Mouse (Mus musculus) midbrain, embryonic 16.5 days (tissue): ENCODE data around the gene Tspan5. TPM values are rescaled to one million over a fixed set of nuclear protein-coding genes. Genes with fewer than 3 reads are reported as not detected.

Source experiments
- ATAC-seq: fragments of 200-750 bp; cut with Nextera tagmentation; 2 replicates; pipeline ENCODE4 v1.8.0; 2017; ENCODE audit warnings: moderate TSS enrichment
- H3K27ac ChIP-seq: fragments of 300-500 bp; sonication (generic); 2 replicates; pipeline ENCODE4 v1.5.1; 2014; ENCODE audit warnings: mild to moderate bottlenecking, low read length, mixed read lengths
- H3K27me3 ChIP-seq: fragments of 300-500 bp; sonication (generic); 2 replicates; pipeline ENCODE4 v1.6.1; 2014; ENCODE audit warnings: low read depth, low read length, mixed read lengths; ENCODE audit not compliant: control insufficient read depth, insufficient read depth
- H3K36me3 ChIP-seq: fragments of 300-500 bp; sonication (generic); 2 replicates; pipeline ENCODE4 v1.6.1; 2014; ENCODE audit warnings: mild to moderate bottlenecking, low read length, moderate library complexity, mixed read lengths; ENCODE audit not compliant: control insufficient read depth, insufficient read depth
- H3K4me1 ChIP-seq: fragments of 300-500 bp; sonication (generic); 2 replicates; pipeline ENCODE4 v1.6.1; 2014; ENCODE audit warnings: mild to moderate bottlenecking, low read length, mixed read lengths; ENCODE audit not compliant: control insufficient read depth, insufficient read depth
- H3K4me2 ChIP-seq: fragments of 300-500 bp; sonication (generic); 2 replicates; pipeline ENCODE4 v1.6.1; 2014; ENCODE audit warnings: mild to moderate bottlenecking, low read length, mixed read lengths
- H3K4me3 ChIP-seq: fragments of 300-500 bp; sonication (generic); 2 replicates; pipeline ENCODE4 v1.5.1; 2014; ENCODE audit warnings: low read depth, mild to moderate bottlenecking, low read length, moderate library complexity, mixed read lengths
- H3K9ac ChIP-seq: fragments of 300-500 bp; sonication (generic); 2 replicates; pipeline ENCODE4 v1.6.1; 2014; ENCODE audit warnings: low read depth, low read length, mixed read lengths
- H3K9me3 ChIP-seq: fragments of 300-500 bp; sonication (generic); replicated peaks from 2 replicates; pipeline ENCODE4 v1.6.1; 2014; ENCODE audit warnings: mild to moderate bottlenecking, low read length, mixed read lengths; ENCODE audit not compliant: control insufficient read depth, poor library complexity, severe bottlenecking
- WGBS: fragments of 180-500 bp; shearing (Covaris S2); extraction: QIAGEN DNeasy Blood & Tissue Kit; methylation state at CpG from one replicate; pipeline ENCODE4 v1.1.7; 2014; 5-methylcytosine and 5-hydroxymethylcytosine counted together
- polyA plus RNA-seq: library from polyadenylated mRNA; unstranded; fragments of >200 nt; fragmentation: Nextera tagmentation; extraction: Ambion mirVana; gene quantifications from 2 replicates; pipeline ENCODE4 v1.2.1, GENCODE M21; 2015

Tspan5 gene
- polyA plus RNA-seq, 1 experiment from 2014 or later, result 101 TPM

DNA sequence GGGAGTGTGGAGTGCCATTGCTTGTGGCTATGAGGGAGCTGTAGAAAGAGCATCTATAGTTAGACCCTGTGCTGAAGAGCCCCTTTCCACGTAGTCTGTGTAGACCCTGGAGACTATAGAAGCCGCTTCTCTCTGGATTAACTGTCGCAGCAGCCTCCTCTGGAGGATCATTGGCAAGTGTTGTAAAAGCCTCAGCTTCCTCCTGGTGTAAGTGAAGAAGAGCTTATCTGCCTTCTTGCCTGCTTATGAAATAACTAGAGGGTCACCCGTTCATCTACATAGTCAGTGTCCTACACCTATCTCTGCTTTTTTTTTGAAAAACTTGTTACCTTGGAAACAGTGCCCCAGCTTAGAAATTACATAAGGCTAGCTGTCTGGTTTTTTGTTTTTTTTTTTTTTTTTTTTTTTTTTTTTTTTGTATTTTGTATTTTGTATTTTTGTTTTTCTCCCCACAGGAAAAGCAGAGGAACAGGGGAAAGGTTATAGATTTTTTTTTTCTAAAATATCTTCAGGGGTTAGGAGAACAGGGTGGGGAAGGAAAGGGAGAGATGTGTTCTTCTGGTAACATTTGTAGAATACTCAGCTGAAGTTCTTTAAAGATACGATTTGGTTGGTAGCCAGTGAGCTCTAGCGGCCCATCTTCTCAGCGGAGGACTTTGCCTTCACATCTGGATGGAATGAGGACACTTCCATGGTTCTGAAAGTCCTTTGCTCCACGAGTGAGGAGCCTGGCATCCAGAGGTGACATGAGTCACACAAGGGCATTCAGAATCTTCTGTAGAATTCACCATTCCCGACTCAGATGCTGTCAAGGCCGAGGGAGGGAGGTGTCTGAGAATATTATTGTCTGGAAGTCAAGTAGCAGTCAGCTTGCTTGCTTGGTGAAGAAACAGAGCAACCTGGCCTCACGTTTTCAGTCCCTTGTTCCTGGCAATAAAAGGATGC lies 62.4 kb downstream of the Tspan5 start:
- H3K9ac ChIP-seq, result no peak overlapping the region
- H3K4me2 ChIP-seq, result no peak overlapping the region
- no peaks in the 10 kb centered on the region for H3K27me3 ChIP-seq
- no peak; the same call in 1 of the 2 replicates for ATAC-seq
- no peaks in the 10 kb centered on the region for H3K9me3 ChIP-seq
- peaks cover 38% of the 10 kb centered on the region for H3K4me1 ChIP-seq
- H3K36me3 ChIP-seq, result no peaks in the 10 kb centered on the region
- no peak overlapping the region for H3K27ac ChIP-seq
- WGBS, result 69% methylated on average over 11 of the region's 11 CpGs
- no peak overlapping the region for H3K4me3 ChIP-seq

DNA sequence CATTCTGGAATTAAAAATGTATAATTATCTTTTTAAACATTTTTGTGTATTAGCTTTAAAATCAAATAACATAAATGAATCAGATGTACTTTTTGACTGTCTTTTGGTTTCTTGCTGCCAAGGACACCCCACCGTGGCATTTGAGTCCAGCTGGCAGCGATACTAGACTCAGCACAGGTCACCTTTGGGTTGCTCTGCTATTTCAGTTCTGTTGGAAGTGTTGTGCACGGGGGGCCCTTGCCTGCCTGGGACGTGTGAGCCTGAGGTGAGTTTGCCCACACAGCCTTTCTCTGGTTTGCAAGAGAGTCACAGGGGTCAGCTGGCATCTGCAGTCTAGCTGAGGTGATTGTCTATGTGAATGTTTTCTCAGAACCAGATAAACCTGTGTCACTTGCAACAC lies 65.8 kb downstream of the Tspan5 start:
- H3K9ac ChIP-seq, result no peak overlapping the region
- H3K27ac ChIP-seq, result no peak overlapping the region
- ATAC-seq, result no peak
- no peaks in the 10 kb centered on the region for H3K9me3 ChIP-seq
- H3K4me2 ChIP-seq, result no peak overlapping the region
- H3K4me3 ChIP-seq, result no peak overlapping the region
- H3K36me3 ChIP-seq, result no peaks in the 10 kb centered on the region
- WGBS, result 87% methylated on average over 4 of the region's 4 CpGs
- H3K4me1 ChIP-seq, result peaks cover 21% of the 10 kb centered on the region
- no peaks in the 10 kb centered on the region for H3K27me3 ChIP-seq

DNA sequence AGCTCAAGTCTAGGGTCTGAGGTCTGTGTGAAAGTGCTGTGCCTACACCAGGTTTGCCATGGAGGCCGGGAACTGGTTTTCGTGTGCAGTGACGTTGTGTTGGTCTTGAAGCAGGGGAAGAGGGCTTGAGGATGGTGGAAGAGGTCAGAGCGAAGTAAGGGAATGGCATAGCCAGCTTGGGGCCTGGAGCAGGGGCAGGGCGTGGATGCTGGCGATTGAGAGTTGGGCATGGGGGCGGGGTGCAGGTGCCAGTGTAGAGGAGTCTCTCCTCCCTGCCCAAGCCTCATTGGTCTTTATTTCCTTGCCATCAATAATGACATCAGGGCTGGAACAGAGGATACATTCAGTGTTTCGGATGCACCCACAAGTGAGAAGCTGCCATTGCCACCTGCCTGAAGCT lies 67.5 kb downstream of the Tspan5 start:
- Histone ChIP-seq H3K9me3 (no peaks in the 10 kb centered on the region), H3K27ac (no peak overlapping the region), H3K4me2 (no peak overlapping the region), H3K4me1 (0 out of 2 replicates have a peak, but pooled peaks cover 9% of the 10 kb centered on the region), H3K36me3 (no peaks in the 10 kb centered on the region), H3K9ac (no peak overlapping the region), H3K27me3 (no peaks in the 10 kb centered on the region), H3K4me3 (no peak overlapping the region)
- no peak for ATAC-seq
- WGBS, result 95% methylated on average over 8 of the region's 8 CpGs

DNA sequence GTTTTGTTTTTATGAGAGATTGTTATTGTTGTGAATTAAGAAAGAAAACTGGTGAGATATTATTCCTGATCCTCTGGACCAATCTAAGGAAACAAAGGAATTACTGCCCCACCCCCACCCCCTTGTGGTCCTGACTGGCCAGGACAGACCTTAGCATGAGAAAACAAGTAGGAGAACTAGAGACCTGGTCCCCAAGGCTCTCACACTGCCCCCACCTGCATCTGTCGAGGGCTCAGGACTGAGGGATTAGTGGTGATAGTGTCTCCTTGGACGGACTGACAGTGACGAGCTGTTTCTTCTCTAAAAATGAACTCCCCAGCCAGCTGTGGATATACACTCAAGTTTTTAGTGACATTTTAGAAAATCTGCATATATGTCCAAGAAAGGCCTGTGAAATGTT lies 70.6 kb downstream of the Tspan5 start:
- H3K27me3 ChIP-seq, result no peaks in the 10 kb centered on the region
- WGBS, result 17% methylated on average over 3 of the region's 3 CpGs
- no peaks in the 10 kb centered on the region for H3K9me3 ChIP-seq
- no peak overlapping the region for H3K9ac ChIP-seq
- H3K36me3 ChIP-seq, result no peaks in the 10 kb centered on the region
- no peak overlapping the region for H3K4me3 ChIP-seq
- ATAC-seq, result no peak
- no peak overlapping the region for H3K4me2 ChIP-seq
- peaks cover 9% of the 10 kb centered on the region; the same call in 1 of the 2 replicates for H3K4me1 ChIP-seq
- no peak overlapping the region for H3K27ac ChIP-seq

DNA sequence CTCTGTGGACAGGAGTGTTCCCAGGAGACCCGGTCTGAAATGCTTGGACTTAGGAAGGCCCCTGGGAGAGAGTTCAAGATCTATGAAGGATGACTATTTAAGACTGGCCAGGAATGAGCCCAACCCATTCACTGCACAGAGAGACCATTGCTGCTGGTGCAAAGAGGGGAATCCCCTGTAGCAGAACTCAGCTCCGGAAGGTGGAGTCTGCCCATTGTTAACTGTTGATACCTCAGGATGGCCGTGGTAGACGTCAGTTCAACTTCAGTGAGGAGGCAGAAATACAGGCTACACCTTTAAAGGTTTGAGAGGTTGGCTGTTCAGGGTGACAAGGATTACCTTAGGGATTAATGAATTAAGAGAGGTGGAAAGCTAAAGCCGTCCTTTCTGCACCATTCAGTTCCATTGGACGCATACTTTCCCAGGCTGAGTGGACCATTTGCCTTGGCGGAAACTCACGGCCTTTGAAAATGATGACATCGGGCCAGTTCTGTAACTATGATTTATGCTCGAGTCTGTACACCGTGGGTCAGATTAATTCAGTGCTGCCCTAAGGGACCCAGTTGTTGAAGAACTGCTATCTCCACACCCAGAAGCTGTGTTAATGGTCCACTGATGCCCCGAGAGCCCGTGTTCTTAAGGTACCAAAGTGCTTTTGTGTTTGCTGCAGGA lies 71.3 kb downstream of the Tspan5 start:
- peaks cover 9% of the 10 kb centered on the region; the same call in 1 of the 2 replicates for H3K4me1 ChIP-seq
- H3K9me3 ChIP-seq, result no peaks in the 10 kb centered on the region
- no peaks in the 10 kb centered on the region for H3K27me3 ChIP-seq
- 71% methylated on average over 13 of the region's 13 CpGs for WGBS
- no peak overlapping the region for H3K9ac ChIP-seq
- H3K27ac ChIP-seq, result no peak overlapping the region
- H3K4me3 ChIP-seq, result no peak overlapping the region
- H3K4me2 ChIP-seq, result no peak overlapping the region
- no peaks in the 10 kb centered on the region for H3K36me3 ChIP-seq
- no peak for ATAC-seq

DNA sequence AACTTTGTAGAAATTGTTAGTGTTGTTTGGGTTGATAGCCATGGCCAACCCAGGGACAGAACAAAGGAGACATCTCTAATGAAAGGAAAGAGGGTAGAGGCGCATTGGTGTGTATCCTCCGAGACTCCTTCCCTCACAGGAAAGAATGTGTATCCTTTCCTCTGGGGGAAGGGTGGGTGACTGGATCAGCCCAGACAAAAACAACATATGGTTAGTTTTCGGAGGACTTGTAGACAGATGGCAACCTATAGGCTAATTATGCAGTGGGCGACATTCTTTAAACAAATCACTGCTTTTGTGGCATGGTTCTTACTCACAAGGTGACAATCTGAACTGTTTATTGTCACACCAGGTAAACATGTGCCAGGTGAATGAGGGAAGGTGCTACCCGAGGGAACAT lies 72.5 kb downstream of the Tspan5 start:
- Histone ChIP-seq H3K27ac (no peak overlapping the region), H3K4me3 (no peak overlapping the region), H3K27me3 (no peaks in the 10 kb centered on the region), H3K9ac (no peak overlapping the region), H3K36me3 (no peaks in the 10 kb centered on the region), H3K4me2 (no peak overlapping the region), H3K9me3 (no peaks in the 10 kb centered on the region), H3K4me1 (peaks cover 8% of the 10 kb centered on the region; the same call in 1 of the 2 replicates)
- WGBS, result 71% methylated on average over 5 of the region's 5 CpGs
- no peak for ATAC-seq

DNA sequence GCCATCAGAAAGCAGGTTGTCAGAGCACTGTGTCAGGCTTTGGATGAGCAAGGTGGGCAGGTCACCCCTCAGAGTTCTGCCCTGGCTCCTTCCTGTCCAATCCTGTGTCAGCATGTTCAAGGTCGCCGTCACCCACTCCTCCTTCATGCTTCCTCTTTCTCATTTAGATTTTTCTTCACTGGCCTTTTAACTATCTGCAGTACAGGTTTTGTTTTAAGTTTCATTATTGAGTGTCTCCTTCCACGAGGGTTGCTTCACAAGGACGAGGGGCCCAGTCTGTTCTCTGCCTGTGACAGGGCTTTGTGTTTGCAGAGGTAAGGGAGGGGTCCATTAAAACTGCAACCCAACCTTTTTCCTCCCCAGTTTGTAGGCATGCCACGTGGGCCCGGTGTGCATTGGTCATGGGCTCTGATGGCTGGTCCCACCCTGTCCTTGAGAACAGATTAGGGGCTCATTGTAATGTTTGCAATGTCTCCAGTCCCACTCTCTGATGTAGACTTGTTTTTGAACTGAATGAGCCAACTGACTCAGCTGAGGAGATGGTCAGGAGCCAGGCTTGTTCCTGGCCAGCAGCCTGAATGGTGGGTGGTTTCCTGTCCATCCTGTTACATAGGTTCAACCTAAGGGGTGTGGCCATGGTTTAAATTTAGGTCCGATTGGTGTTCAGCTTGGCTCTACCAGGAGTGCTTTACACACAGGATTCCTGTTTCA lies 73.3 kb downstream of the Tspan5 start:
- ATAC-seq, result no peak
- Histone ChIP-seq H3K4me2 (no peak overlapping the region), H3K9ac (no peak overlapping the region), H3K9me3 (no peaks in the 10 kb centered on the region), H3K27me3 (no peaks in the 10 kb centered on the region), H3K27ac (no peak overlapping the region), H3K4me3 (no peak overlapping the region), H3K36me3 (no peaks in the 10 kb centered on the region), H3K4me1 (peaks cover 7% of the 10 kb centered on the region; the same call in 1 of the 2 replicates)
- 91% methylated on average over 7 of the region's 7 CpGs for WGBS

DNA sequence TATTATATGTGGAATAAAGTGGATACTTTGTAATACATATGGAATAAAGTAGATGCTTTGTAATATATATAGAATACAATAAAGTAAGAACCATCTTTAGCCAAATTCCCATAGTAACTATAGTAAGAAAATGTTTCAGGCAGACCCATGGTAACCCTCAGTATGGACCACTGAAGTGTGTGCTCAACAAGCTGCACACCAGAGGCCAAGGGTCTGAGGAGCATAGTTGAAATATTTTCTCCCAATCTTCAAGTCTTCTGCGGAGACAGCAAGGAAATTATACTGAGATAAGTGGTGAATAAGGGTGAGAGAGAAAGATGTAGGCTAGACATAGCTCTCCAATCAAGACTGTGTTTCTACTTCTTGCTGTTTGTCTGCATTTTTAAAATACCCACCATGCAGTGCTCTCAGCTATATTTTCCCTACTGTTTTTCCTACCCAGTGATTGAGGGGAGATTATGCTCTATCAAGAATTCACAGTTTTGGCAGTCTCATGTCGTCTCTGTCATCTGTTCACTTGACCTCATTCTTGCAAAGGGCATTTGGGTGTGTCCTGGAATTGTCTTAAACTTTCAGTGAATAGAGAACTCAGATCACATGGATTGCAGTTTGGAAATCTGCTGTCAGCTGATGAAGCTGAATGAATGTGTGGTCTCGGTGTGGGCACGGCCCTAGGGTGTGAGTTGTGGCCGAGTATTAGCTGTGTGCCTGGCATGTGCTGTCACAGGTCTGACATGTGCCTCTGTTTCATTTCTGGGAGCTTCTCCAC lies 75.1 kb downstream of the Tspan5 start:
- no peak overlapping the region for H3K27ac ChIP-seq
- peaks cover 8% of the 10 kb centered on the region; the same call in 1 of the 2 replicates for H3K4me1 ChIP-seq
- H3K9ac ChIP-seq, result no peak overlapping the region
- no peaks in the 10 kb centered on the region for H3K36me3 ChIP-seq
- H3K27me3 ChIP-seq, result no peaks in the 10 kb centered on the region
- no peak for ATAC-seq
- 59% methylated on average over 5 of the region's 5 CpGs for WGBS
- no peak overlapping the region for H3K4me2 ChIP-seq
- no peaks in the 10 kb centered on the region for H3K9me3 ChIP-seq
- H3K4me3 ChIP-seq, result no peak overlapping the region
